Mouse (Mus musculus) olfactory bulb, adult 2 months (tissue): Measurements from ENCODE around the gene Kmt2a.

Experiments used
- CTCF ChIP-seq: fragments of 200-500 bp; IDR thresholded peaks from 2 replicates; pipeline ENCODE4 v1.5.1; 2012; ENCODE audit warnings: low read depth, mild to moderate bottlenecking, low read length, moderate library complexity; ENCODE audit not compliant: insufficient read depth
- POLR2A ChIP-seq: fragments of 200-500 bp; IDR thresholded peaks from 2 replicates; pipeline ENCODE4 v1.6.1; 2012; ENCODE audit warnings: mild to moderate bottlenecking, low read depth, low read length, moderate library complexity; ENCODE audit not compliant: insufficient read depth

DNA sequence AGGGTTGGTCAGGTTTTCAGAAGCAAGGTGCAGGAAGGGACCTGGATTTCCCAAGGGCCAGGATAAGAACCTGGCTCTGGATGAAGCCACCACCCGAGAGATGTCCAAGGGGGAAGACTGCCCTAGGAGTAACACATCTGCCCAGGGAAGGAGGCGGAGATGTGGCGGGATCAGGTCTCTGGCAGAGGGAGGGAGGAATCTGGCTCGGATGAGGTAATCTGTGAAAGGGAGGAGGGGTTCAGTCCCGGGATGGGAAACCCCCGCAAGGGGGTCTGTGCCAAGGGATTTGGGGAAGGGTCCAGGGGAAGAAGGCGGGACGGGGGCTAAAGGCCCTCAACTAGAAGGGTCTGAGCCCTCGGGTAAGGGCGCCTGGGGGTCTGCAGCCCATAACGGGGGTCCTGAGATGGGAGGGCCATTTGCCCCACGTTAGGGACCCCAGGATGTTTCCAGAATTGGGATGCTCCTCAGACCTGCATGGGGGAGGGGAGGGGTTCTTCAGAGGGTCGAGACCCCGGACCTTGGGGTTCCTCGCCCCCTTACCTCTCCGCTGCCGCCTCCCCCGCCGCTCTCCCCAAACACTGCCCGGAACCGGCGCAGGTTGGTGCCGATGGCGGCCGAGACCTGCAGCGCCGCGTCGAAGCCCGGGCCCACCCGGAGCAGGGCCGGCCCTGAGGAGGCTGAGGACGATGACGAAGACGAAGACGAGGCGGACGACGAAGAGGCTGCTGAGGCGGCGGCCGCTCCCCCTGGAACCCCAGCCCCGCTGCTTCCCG, 601 bp downstream of the Kmt2a start:
- TF ChIP-seq CTCF (no peak), POLR2A (no peak)
